Mouse (Mus musculus): ENCODE measurements around the gene Nxnl1. TPM values are rescaled to one million over a fixed set of nuclear protein-coding genes. Genes with fewer than 3 reads are reported as not detected.
A peak's percentile ranks its signal among the peaks of the same experiment; 100 is the strongest.

The Nxnl1 gene
- polyA plus RNA-seq, 1 experiment from 2014 or later, result 0.06 TPM

DNA sequence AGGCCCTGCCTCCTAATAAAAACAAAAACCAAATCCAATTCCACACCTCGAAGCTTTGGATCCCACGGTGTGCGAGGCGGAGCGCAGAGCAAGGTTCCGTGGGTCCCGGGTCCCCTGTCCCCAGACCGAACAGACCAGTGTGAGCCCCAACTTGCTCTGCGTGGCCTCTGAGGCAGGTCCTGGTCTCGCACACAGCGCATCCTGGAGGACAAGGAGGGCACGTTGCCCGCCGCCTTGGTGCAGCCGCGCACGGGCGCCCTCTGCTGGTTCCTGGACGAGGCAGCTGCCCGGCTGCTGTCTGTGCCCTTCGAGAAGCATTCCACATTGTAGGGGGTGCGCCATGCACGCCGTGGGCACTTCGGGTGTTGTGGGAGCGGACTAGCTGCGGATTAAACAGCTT, 29.5 kb upstream of the Nxnl1 start:
- Histone ChIP-seq H3K27me3 (replicated peaks) (no peaks in the 10 kb centered on the region), H3K4me2 (replicated peaks) (0 out of 2 replicates have a peak overlapping the region, but pooled peaks have one; percentile 11), H3K9ac (no peak overlapping the region), H3K36me3 (no peaks in the 10 kb centered on the region), H3K4me3 (replicated peaks) (no peak overlapping the region), H3K27ac (no peak overlapping the region), H3K4me1 (replicated peaks) (peaks cover 27% of the 10 kb centered on the region), H3K9me3 (no peaks in the 10 kb centered on the region)
- WGBS, result 10% methylated on average over 27 of the region's 27 CpGs
- peak; percentile 22; the same call in 1 of the 2 replicates for ATAC-seq

DNA sequence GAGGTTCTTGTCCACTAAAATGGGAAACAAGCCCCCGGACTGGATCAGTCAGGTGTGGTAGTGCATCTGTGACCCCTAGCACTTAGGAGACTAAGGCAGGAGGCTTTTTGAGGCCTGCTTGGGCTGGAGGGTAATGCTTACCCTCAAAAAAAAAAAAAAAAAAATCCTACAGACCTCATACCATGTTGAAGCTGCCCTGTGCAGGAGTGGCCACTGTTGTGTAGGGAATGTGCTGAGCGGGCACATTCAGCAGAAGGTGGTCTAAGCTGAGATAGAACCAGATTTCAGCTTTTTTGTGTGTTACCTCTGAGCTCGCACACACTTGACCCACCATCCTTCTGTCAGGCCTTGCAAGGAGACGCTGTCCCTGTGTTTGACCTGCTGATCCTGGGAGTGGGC, 27.9 kb upstream of the Nxnl1 start:
- Histone ChIP-seq H3K27ac (no peak overlapping the region), H3K36me3 (no peaks in the 10 kb centered on the region), H3K9ac (no peak overlapping the region), H3K9me3 (no peaks in the 10 kb centered on the region), H3K4me1 (replicated peaks) (peaks cover 29% of the 10 kb centered on the region), H3K4me3 (replicated peaks) (no peak overlapping the region), H3K4me2 (replicated peaks) (no peak overlapping the region), H3K27me3 (replicated peaks) (no peaks in the 10 kb centered on the region)
- no peak for ATAC-seq
- 95% methylated on average over 4 of the region's 4 CpGs for WGBS

DNA sequence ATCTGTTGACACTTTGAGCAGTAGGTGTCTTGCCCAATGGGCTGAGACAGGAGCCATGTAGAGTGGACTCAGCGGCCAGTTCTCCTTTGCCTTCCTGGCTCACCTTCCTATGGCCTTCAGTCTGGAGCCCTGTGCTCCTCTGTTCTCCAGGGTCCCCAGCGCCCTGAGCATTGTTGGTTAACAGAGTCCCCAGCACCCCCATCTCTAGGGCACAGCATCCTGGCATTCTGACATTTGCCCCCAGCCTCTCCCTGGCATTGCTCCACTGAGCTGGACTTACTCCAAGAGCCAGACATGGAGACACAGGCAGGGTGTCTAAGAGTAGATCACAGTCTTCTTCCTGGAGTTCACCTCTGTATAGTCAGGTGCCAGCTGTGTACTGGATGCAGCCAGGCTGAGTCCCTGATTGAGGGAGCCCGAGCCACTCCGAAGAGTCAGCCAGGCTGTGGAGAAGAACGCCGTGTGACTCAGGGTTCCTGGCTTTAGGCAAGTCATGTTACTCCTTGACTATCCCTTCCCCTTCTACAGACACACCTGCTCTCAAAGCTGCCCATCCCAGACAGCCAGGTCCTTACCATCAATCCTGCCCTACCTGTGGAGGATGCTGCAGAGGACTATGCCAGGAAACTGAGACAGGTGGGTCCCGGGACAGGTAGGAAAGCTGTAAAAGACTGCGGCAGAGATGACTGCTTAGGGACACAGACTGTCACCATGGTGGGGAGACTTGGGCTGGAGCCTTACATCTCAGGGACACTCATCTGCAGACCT, 27.3 kb upstream of the Nxnl1 start:
- WGBS, result 94% methylated on average over 8 of the region's 8 CpGs
- no peak overlapping the region for H3K4me3 ChIP-seq (replicated peaks)
- ATAC-seq, result no peak

DNA sequence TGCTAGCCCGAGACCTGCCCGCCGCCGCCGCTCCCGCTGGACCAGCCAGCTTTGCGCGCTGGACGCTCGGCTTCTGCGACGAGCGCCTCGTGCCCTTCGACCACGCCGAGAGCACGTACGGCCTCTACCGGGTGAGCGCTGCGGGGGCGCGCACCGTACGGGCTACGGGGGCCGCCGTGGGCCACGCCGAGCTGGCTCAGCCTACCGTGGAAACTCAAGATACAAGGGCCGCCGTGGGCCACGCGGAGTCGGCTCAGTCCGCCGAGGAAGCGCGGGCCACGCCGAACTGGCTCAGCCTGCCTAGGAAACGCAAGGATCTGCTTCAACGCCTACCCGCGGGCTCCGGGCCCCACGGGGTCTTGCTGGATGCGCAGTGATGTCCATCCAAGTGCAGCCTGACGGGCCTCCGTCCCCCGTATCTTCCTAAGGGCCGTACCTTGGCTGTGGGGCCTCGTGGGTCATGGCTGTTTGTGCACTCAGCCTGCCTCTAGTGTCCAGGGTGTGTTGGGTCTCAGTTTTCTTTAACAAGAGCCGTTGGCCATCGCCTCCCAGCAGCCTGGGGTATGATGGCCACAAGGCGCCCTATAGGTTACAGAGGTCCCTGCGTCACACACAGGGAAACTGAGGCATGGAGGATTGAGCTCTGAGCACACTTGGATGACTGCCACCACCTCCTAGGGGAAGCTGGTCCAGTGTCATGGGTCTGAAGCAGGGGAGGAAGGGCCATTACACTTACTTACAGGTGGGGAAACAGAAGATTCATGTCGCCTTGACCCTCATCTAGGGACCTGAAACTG, 26.2 kb upstream of the Nxnl1 start:
- Histone ChIP-seq H3K4me3 (replicated peaks) (peak overlapping the region; percentile 88), H3K9me3 (no peaks in the 10 kb centered on the region), H3K36me3 (no peaks in the 10 kb centered on the region), H3K27me3 (replicated peaks) (no peaks in the 10 kb centered on the region), H3K4me2 (replicated peaks) (peak overlapping the region; percentile 87), H3K27ac (peak overlapping the region; percentile 99), H3K9ac (peak overlapping the region; percentile 93), H3K4me1 (replicated peaks) (peaks cover 29% of the 10 kb centered on the region)
- 3% methylated on average over 60 of the region's 60 CpGs for WGBS
- ATAC-seq, result peak; percentile 72

More for the DNA sequence above, 27.3 kb upstream of the Nxnl1 start:
- Histone ChIP-seq H3K9me3 (no peaks in the 10 kb centered on the region), H3K9ac (no peak overlapping the region), H3K36me3 (no peaks in the 10 kb centered on the region), H3K27me3 (replicated peaks) (no peaks in the 10 kb centered on the region), H3K4me2 (replicated peaks) (peak overlapping the region; percentile 87; the same call in 1 of the 2 replicates), H3K4me1 (replicated peaks) (peaks cover 29% of the 10 kb centered on the region), H3K27ac (no peak overlapping the region)

GRCm38 (mm10) chr8:71591471-71592373, 25.3 kb upstream of the Nxnl1 start, which contains the start of gene Pgls:
Gene Pgls (plus strand): TSS chr8:71592176.
- peaks cover 27% of the 10 kb centered on the region for H3K4me1 ChIP-seq (replicated peaks)

GRCm38 (mm10) chr8:71591017-71591416, 24.6 kb upstream of the Nxnl1 start:
- Histone ChIP-seq H3K27ac (peak overlapping the region; percentile 99), H3K36me3 (0 out of 2 replicates have a peak, but pooled peaks cover 6% of the 10 kb centered on the region), H3K4me3 (replicated peaks) (peak overlapping the region; percentile 88), H3K27me3 (replicated peaks) (no peaks in the 10 kb centered on the region), H3K4me1 (replicated peaks) (peaks cover 26% of the 10 kb centered on the region), H3K9me3 (no peaks in the 10 kb centered on the region), H3K9ac (peak overlapping the region; percentile 93), H3K4me2 (replicated peaks) (peak overlapping the region; percentile 87)
- ATAC-seq, result no peak
- WGBS, result 19% methylated on average over 5 of the region's 5 CpGs

More at GRCm38 (mm10) chr8:71591471-71592373, 25.3 kb upstream of the Nxnl1 start, which contains the start of gene Pgls:
- peak; percentile 92 for ATAC-seq
- Histone ChIP-seq H3K4me2 (replicated peaks) (peak within 1 kb of the TSS; percentile 87), H3K36me3 (0 out of 2 replicates have a peak, but pooled peaks cover 4% of the 10 kb centered on the region), H3K4me3 (replicated peaks) (peak within 1 kb of the TSS; percentile 88), H3K27me3 (replicated peaks) (no peaks in the 10 kb centered on the region), H3K27ac (peak within 1 kb of the TSS; percentile 99), H3K9ac (peak within 1 kb of the TSS; percentile 93), H3K9me3 (no peaks in the 10 kb centered on the region)
- WGBS, result under 1% methylated on average over 71 of the region's 71 CpGs

GRCm38 (mm10) chr8:71588762-71589161, 22.4 kb upstream of the Nxnl1 start:
- H3K4me1 ChIP-seq (replicated peaks), result peaks cover 20% of the 10 kb centered on the region
- H3K4me3 ChIP-seq (replicated peaks), result no peak overlapping the region
- H3K9me3 ChIP-seq, result no peaks in the 10 kb centered on the region
- H3K9ac ChIP-seq, result no peak overlapping the region
- WGBS, result 80% methylated on average over 3 of the region's 3 CpGs
- no peak overlapping the region for H3K4me2 ChIP-seq (replicated peaks)
- ATAC-seq, result no peak
- H3K27me3 ChIP-seq (replicated peaks), result no peaks in the 10 kb centered on the region
- H3K36me3 ChIP-seq, result peaks cover 11% of the 10 kb centered on the region; the same call in 1 of the 2 replicates
- no peak overlapping the region for H3K27ac ChIP-seq

DNA sequence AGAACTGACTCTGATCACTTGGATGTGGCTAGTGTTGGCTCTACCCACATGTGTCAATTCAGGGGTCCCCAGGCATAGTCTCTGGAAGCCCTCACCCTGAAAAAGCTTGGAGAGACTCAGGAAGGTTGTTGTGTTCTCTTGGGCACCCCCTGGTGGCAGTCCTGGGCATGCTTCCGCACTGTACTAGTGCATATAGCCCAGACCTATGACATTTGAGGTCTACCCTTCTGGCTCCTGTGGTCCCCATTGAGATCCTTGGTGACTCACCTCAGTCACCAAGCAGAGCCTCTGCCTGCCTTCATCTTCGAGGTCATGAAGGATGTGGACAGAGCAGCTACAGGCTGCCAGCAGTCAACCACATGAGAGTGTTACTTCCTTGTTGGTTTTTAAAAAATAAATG, 20.5 kb upstream of the Nxnl1 start:
- WGBS, result 81% methylated on average over 2 of the region's 2 CpGs
- Histone ChIP-seq H3K9ac (no peak overlapping the region), H3K9me3 (no peaks in the 10 kb centered on the region), H3K27ac (no peak overlapping the region), H3K4me3 (replicated peaks) (no peak overlapping the region), H3K4me1 (replicated peaks) (peaks cover 8% of the 10 kb centered on the region), H3K4me2 (replicated peaks) (no peak overlapping the region), H3K36me3 (peaks cover 11% of the 10 kb centered on the region; the same call in 1 of the 2 replicates), H3K27me3 (replicated peaks) (no peaks in the 10 kb centered on the region)
- ATAC-seq, result no peak

DNA sequence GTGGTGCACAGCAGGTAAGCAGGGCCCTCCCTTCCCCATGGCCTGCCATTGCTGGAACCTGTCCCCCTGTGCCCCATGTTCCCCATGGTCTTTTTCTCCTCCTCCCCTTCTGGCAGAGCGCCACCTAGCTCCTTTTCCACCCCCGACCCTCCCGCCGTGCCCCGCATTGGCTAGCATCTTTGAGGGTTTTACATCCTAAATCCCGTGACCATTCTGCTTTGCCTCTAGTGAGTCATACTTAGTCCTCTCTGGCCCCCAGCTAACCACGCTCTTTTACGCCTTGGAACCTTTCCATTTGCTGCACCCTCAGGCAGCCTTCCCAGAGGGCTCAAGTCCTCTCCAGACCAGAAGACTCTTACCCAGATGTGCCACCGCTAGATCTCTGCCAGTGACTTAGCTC, 13.8 kb upstream of the Nxnl1 start:
- Histone ChIP-seq H3K9me3 (no peaks in the 10 kb centered on the region), H3K36me3 (no peaks in the 10 kb centered on the region; the same call in 1 of the 2 replicates), H3K4me3 (replicated peaks) (no peak overlapping the region), H3K27ac (no peak overlapping the region), H3K27me3 (replicated peaks) (no peaks in the 10 kb centered on the region), H3K4me1 (replicated peaks) (peaks cover 3% of the 10 kb centered on the region; the same call in 1 of the 2 replicates), H3K4me2 (replicated peaks) (no peak overlapping the region), H3K9ac (no peak overlapping the region)
- ATAC-seq, result no peak
- WGBS, result 67% methylated on average over 9 of the region's 9 CpGs

GRCm38 (mm10) chr8:71579476-71579875, 13.1 kb upstream of the Nxnl1 start:
- Histone ChIP-seq H3K27me3 (replicated peaks) (no peaks in the 10 kb centered on the region), H3K4me2 (replicated peaks) (no peak overlapping the region), H3K9ac (no peak overlapping the region), H3K36me3 (no peaks in the 10 kb centered on the region; the same call in 1 of the 2 replicates), H3K27ac (no peak overlapping the region), H3K9me3 (no peaks in the 10 kb centered on the region), H3K4me3 (replicated peaks) (no peak overlapping the region), H3K4me1 (replicated peaks) (peaks cover 3% of the 10 kb centered on the region; the same call in 1 of the 2 replicates)
- WGBS, result 87% methylated on average over 14 of the region's 14 CpGs
- ATAC-seq, result no peak

GRCm38 (mm10) chr8:71579009-71579408, 12.6 kb upstream of the Nxnl1 start:
- no peak for ATAC-seq
- Histone ChIP-seq H3K27me3 (replicated peaks) (no peaks in the 10 kb centered on the region), H3K9me3 (no peaks in the 10 kb centered on the region), H3K4me2 (replicated peaks) (no peak overlapping the region), H3K36me3 (no peaks in the 10 kb centered on the region; the same call in 1 of the 2 replicates), H3K27ac (no peak overlapping the region), H3K9ac (no peak overlapping the region), H3K4me3 (replicated peaks) (no peak overlapping the region), H3K4me1 (replicated peaks) (peaks cover 3% of the 10 kb centered on the region; the same call in 1 of the 2 replicates)
- 63% methylated on average over 1 of the region's 1 CpGs for WGBS

Measured in intestine, embryonic 15.5 days (tissue).